Mouse (Mus musculus) neural tube, embryonic 10.5 days (tissue): ENCODE results near the gene Rbm4b.
A peak's percentile ranks its signal among the peaks of the same experiment; 100 is the strongest.

Source experiments
- DNase-seq: peaks from one replicate; pipeline ENCODE4 v3.0.0-alpha.2; 2017; ENCODE audit warnings: low spot score; ENCODE audit errors: extremely low spot score

Gene Rbm4b

GRCm38 (mm10) chr19:4810309-4810708, 54.0 kb downstream of the Rbm4b start:
- DNase-seq = no peak

- DNase-seq = no peak
These were observed 54.4 kb downstream of the Rbm4b start for GRCm38 (mm10) chr19:4810746-4811062.

GRCm38 (mm10) chr19:4811063-4811908, 55.0 kb downstream of the Rbm4b start, which contains the start of the genes Gm21992 and Rbm14:
Gm21992 (minus strand) TSS chr19:4811612.
Rbm14 (minus strand) TSS chr19:4811634.
- DNase-seq = peak; percentile 97

GRCm38 (mm10) chr19:4811909-4812242, 55.6 kb downstream of the Rbm4b start:
- no peak for DNase-seq

- DNase-seq = peak; percentile 16
These were observed 56.1 kb downstream of the Rbm4b start for GRCm38 (mm10) chr19:4812334-4812949.

GRCm38 (mm10) chr19:4813015-4813414, 56.7 kb downstream of the Rbm4b start:
- no peak for DNase-seq
